Mouse (Mus musculus): Measurements from ENCODE around the gene Fbxl17.

The Fbxl17 gene

GRCm38 (mm10) chr17:63499636-63500155, at the start of gene Fbxl17:
Fbxl17 (minus strand) TSS chr17:63500017.
- DNase-seq = peak; percentile 67

GRCm38 (mm10) chr17:63547465-63547864, 47.6 kb upstream of the Fbxl17 start:
- peak; percentile 3 for DNase-seq

GRCm38 (mm10) chr17:63534576-63535265, 34.9 kb upstream of the Fbxl17 start:
- no peak for DNase-seq

- DNase-seq = no peak
These were observed 33.4 kb upstream of the Fbxl17 start for GRCm38 (mm10) chr17:63533074-63533836.

- no peak for DNase-seq
These were observed 29.7 kb upstream of the Fbxl17 start for GRCm38 (mm10) chr17:63529476-63529875.

- no peak for DNase-seq
These were observed 20.9 kb upstream of the Fbxl17 start for GRCm38 (mm10) chr17:63520691-63521090.

- DNase-seq = no peak
These were observed 10.6 kb upstream of the Fbxl17 start for GRCm38 (mm10) chr17:63510451-63510850.

- DNase-seq = peak; percentile 29
These were observed 1.3 kb upstream of the Fbxl17 start for GRCm38 (mm10) chr17:63501091-63501490.

GRCm38 (mm10) chr17:63500156-63500834, 478 bp upstream of the Fbxl17 start:
- DNase-seq = peak; percentile 81

- peak; percentile 52 for DNase-seq
These were observed 841 bp downstream of the Fbxl17 start for GRCm38 (mm10) chr17:63498717-63499635.

GRCm38 (mm10) chr17:63498182-63498716, 1.6 kb downstream of the Fbxl17 start:
- DNase-seq = no peak

- DNase-seq = no peak
These were observed 2.5 kb downstream of the Fbxl17 start for GRCm38 (mm10) chr17:63497206-63497731.

GRCm38 (mm10) chr17:63496153-63496552, 3.7 kb downstream of the Fbxl17 start:
- no peak for DNase-seq

- DNase-seq = no peak
These were observed 5.8 kb downstream of the Fbxl17 start for GRCm38 (mm10) chr17:63493876-63494580.

GRCm38 (mm10) chr17:63493274-63493673, 6.5 kb downstream of the Fbxl17 start:
- peak; percentile 44 for DNase-seq

- no peak for DNase-seq
These were observed 7.0 kb downstream of the Fbxl17 start for GRCm38 (mm10) chr17:63492665-63493273.

GRCm38 (mm10) chr17:63489525-63489924, 10.3 kb downstream of the Fbxl17 start:
- no peak for DNase-seq

- peak; percentile 63 for DNase-seq
These were observed 32.0 kb downstream of the Fbxl17 start for GRCm38 (mm10) chr17:63467866-63468265.

GRCm38 (mm10) chr17:63465239-63465638, 34.6 kb downstream of the Fbxl17 start:
- DNase-seq = peak; percentile 61

- DNase-seq = no peak
These were observed 37.3 kb downstream of the Fbxl17 start for GRCm38 (mm10) chr17:63462512-63462911.

Measured in cerebellum, adult 9-10 months (tissue).